33 mouse cellular contexts compared by ENCODE assay signal in the genomic region with DNA sequence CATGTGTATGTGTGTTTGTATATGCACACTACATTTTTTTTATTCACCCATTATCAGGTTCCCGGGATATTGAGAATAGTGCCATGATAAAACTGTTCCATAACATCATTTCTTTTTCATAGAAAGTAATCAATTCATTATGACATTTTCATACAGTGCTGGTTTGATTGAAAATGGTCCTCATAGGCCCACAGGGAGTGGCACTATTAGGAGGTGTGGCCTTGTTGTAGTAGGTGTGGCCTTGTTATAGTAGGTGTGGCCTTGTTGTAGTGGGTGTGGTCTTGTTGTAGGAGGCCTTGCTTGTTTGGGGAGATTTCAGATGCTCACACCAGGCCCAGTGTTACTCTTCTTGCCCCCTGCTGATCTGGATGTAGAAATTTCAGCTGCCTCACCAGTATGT. TPM values are rescaled to one million over a fixed set of nuclear protein-coding genes. Genes with fewer than 3 reads are reported as not detected.
A peak's percentile ranks its signal among the peaks of the same experiment; 100 is the strongest.
DNase-seq lines count a peak whose midpoint lies in the region; ATAC-seq lines count a peak whose summit lies in the region.
"Had no signal": no experiment of that assay in that cellular context is flagged by ENCODE, and none has a peak within 500 bp of the region (broad histone marks: within the 10 kb centered on the region; RNA-seq: fewer than 3 reads in every experiment).

TSS of gene Ppp1r3g (plus strand) at position 301 of the 400 bp plus-strand sequence.

- H3K36me3 ChIP-seq in liver, embryonic 15.5 days (replicated peaks) = no peaks in the 10 kb centered on the region
- no peaks in the 10 kb centered on the region for H3K36me3 ChIP-seq in liver, embryonic 11.5 days (ENCODE audit: control insufficient read depth, insufficient read depth, low read length)
- H3K36me3 ChIP-seq: embryonic facial prominence, embryonic 13.5 days; forebrain, embryonic 10.5 days; forebrain, embryonic 15.5 days; G1E; heart, embryonic 13.5 days; hindbrain, embryonic 10.5 days; hindbrain, embryonic 15.5 days; liver, embryonic 13.5 days; midbrain, embryonic 12.5 days; neural tube, embryonic 12.5 days had no signal

- DNase-seq in layer of hippocampus, adult 18-20 months (ENCODE audit: low spot score in 2 of 2) = no peak
- DNase-seq in layer of hippocampus, adult 8-10 months (ENCODE audit: low spot score in 2 of 2) = no peak
- no peak for DNase-seq in left cerebral cortex, adult 18-20 months (ENCODE audit: low spot score in 2 of 2)
- no peak for DNase-seq in left cerebral cortex, postnatal 10 days (ENCODE audit: extremely low spot score in 1 of 2, low spot score in 2 of 2)
- DNase-seq in liver, embryonic 11.5 days (ENCODE audit: low spot score) = no peak
- no peak for DNase-seq in left cerebral cortex, postnatal 25 days (ENCODE audit: low spot score in 2 of 2)
- no peak for DNase-seq in Muller cell, postnatal 12 days (ENCODE audit: inconsistent ontology term)
- DNase-seq: adrenal gland, postnatal 25 days; cerebellum, adult 11-12 months; cerebellum, adult 9-11 months; gastrocnemius, adult 2 months; heart, postnatal 10 days; kidney, adult 11 months; kidney, postnatal 25 days; liver, embryonic 13.5 days; right cerebral cortex, adult 18-20 months; spleen, adult 18-20 months; thymus, adult 2 months; thymus, postnatal 36 days had no signal

- H3K4me2 ChIP-seq in liver, embryonic 15.5 days = no peak within 1 kb of the TSS
- no peak within 1 kb of the TSS for H3K4me2 ChIP-seq in liver, embryonic 11.5 days
- H3K4me2 ChIP-seq: embryonic facial prominence, embryonic 13.5 days; forebrain, embryonic 15.5 days; heart, embryonic 13.5 days; hindbrain, embryonic 15.5 days; liver, embryonic 13.5 days; midbrain, embryonic 12.5 days; neural tube, embryonic 12.5 days had no signal

- ATAC-seq in liver, embryonic 15.5 days (ENCODE audit: insufficient read depth) = no peak
- no peak for ATAC-seq in liver, embryonic 11.5 days (replicated peaks; ENCODE audit: low FRiP score)
- ATAC-seq: forebrain, embryonic 15.5 days; inflammation-experienced regulatory T-cells, adult 6 months; Patski had no signal

- intact Hi-C loops in left cerebral cortex, postnatal 10 days (cut with DNase I) = no loop called here
- intact Hi-C loops in left cerebral cortex, postnatal 25 days (cut with DNase I) = no loop called here

- H3K27ac ChIP-seq in liver, embryonic 15.5 days (replicated peaks) = peak within 1 kb of the TSS; percentile 35; the same call in 1 of the 2 replicates
- H3K27ac ChIP-seq in liver, embryonic 11.5 days (ENCODE audit: low read depth, low read length) = no peak within 1 kb of the TSS
- H3K27ac ChIP-seq: embryonic facial prominence, embryonic 13.5 days; forebrain, embryonic 10.5 days; forebrain, embryonic 15.5 days; gastrocnemius, adult 2 months; heart, embryonic 13.5 days; hindbrain, embryonic 10.5 days; hindbrain, embryonic 15.5 days; liver, embryonic 13.5 days; midbrain, embryonic 12.5 days; neural tube, embryonic 12.5 days had no signal

- WGBS in liver, embryonic 15.5 days (ENCODE audit: insufficient replicate concordance) = 83% methylated on average over 1 of the region's 1 CpGs
- 88% methylated on average over 1 of the region's 1 CpGs for WGBS in liver, embryonic 11.5 days

- H3K4me3 ChIP-seq in liver, embryonic 15.5 days (replicated peaks) = no peak within 1 kb of the TSS
- no peak within 1 kb of the TSS for H3K4me3 ChIP-seq in liver, embryonic 11.5 days (ENCODE audit: low read depth, low read length)
- H3K4me3 ChIP-seq: embryonic facial prominence, embryonic 13.5 days; forebrain, embryonic 10.5 days; forebrain, embryonic 15.5 days; gastrocnemius, adult 2 months; heart, embryonic 13.5 days; hindbrain, embryonic 10.5 days; hindbrain, embryonic 15.5 days; liver, embryonic 13.5 days; megakaryocyte, embryonic 14.5 days; midbrain, embryonic 12.5 days; myocyte; neural tube, embryonic 12.5 days had no signal

- H3K4me1 ChIP-seq in liver, embryonic 15.5 days (replicated peaks) = no peaks in the 10 kb centered on the region
- H3K4me1 ChIP-seq in liver, embryonic 11.5 days (replicated peaks; ENCODE audit: control insufficient read depth, insufficient read depth, low read length) = no peaks in the 10 kb centered on the region
- H3K4me1 ChIP-seq: embryonic facial prominence, embryonic 13.5 days; forebrain, embryonic 10.5 days; forebrain, embryonic 15.5 days; heart, embryonic 13.5 days; hindbrain, embryonic 10.5 days; hindbrain, embryonic 15.5 days; megakaryocyte, embryonic 14.5 days; midbrain, embryonic 12.5 days; neural tube, embryonic 12.5 days had no signal

- H3K9me3 ChIP-seq in liver, embryonic 15.5 days (replicated peaks) = no peaks in the 10 kb centered on the region
- no peaks in the 10 kb centered on the region for H3K9me3 ChIP-seq in liver, embryonic 11.5 days (ENCODE audit: control insufficient read depth, low read length)
- H3K9me3 ChIP-seq: forebrain, embryonic 15.5 days; G1E; hindbrain, embryonic 10.5 days; hindbrain, embryonic 15.5 days; liver, embryonic 13.5 days; megakaryocyte, embryonic 14.5 days; neural tube, embryonic 12.5 days had no signal

- H3K9ac ChIP-seq in liver, embryonic 15.5 days = no peak within 1 kb of the TSS
- H3K9ac ChIP-seq in liver, embryonic 11.5 days (ENCODE audit: low read depth, low read length) = no peak within 1 kb of the TSS
- H3K9ac ChIP-seq: embryonic facial prominence, embryonic 13.5 days; forebrain, embryonic 15.5 days; heart, embryonic 13.5 days; hindbrain, embryonic 15.5 days; liver, embryonic 13.5 days; midbrain, embryonic 12.5 days; neural tube, embryonic 12.5 days had no signal

- H3K27me3 ChIP-seq in liver, embryonic 15.5 days = no peaks in the 10 kb centered on the region
- H3K27me3 ChIP-seq in liver, embryonic 11.5 days (replicated peaks; ENCODE audit: control insufficient read depth, insufficient read depth, low read length) = no peaks in the 10 kb centered on the region
- H3K27me3 ChIP-seq: embryonic facial prominence, embryonic 13.5 days; forebrain, embryonic 15.5 days; heart, embryonic 13.5 days; hindbrain, embryonic 15.5 days; liver, embryonic 13.5 days; megakaryocyte, embryonic 14.5 days; midbrain, embryonic 12.5 days; neural tube, embryonic 12.5 days; Patski had no signal

RNA-seq across cellular contexts. Expression of gene Ppp1r3g, which starts in this region (rescaled TPM):
- 10 to 100 TPM; 15.1 to 18.3 TPM for total RNA-seq in layer of hippocampus, adult 18-20 months (2021)
- total RNA-seq in layer of hippocampus, adult 8-10 months (2022) = 10 to 100 TPM in 1 of 4 experiments, 1 to 10 TPM in 3; 8.7 to 10.9 (median 9.6) TPM
- 10 to 100 TPM; 11.2 to 13.3 TPM for total RNA-seq in left cerebral cortex, adult 18-20 months (2021)
- 10 to 100 TPM in 1 of 2 experiments, 1 to 10 TPM in 1; 5.9 to 11.7 TPM for total RNA-seq in left cerebral cortex, postnatal 10 days (2021)
- polyA plus RNA-seq in liver, embryonic 15.5 days (2015; fragmentation: Nextera tagmentation; extraction: Ambion mirVana) = 1.3 and 2.7 TPM in 2 replicates
- polyA plus RNA-seq in liver, embryonic 11.5 days (2014; fragmentation: Nextera tagmentation; extraction: Ambion mirVana) = 1.0 and 1.3 TPM in 2 replicates
- 10 to 100 TPM; 14.3 to 14.9 TPM for total RNA-seq in left cerebral cortex, postnatal 25 days (2021)
- total RNA-seq: gastrocnemius, adult 2 months had no signal
- polyA plus RNA-seq: myocyte; Patski; thymus, adult 2 months had no signal
